Mouse (Mus musculus): ENCODE data around the gene Skil. TPM values are rescaled to one million over a fixed set of nuclear protein-coding genes. Genes with fewer than 3 reads are reported as not detected.
A peak's percentile ranks its signal among the peaks of the same experiment; 100 is the strongest.

Gene Skil
- polyA plus RNA-seq, 1 experiment from 2014 or later = 34.9 TPM

DNA sequence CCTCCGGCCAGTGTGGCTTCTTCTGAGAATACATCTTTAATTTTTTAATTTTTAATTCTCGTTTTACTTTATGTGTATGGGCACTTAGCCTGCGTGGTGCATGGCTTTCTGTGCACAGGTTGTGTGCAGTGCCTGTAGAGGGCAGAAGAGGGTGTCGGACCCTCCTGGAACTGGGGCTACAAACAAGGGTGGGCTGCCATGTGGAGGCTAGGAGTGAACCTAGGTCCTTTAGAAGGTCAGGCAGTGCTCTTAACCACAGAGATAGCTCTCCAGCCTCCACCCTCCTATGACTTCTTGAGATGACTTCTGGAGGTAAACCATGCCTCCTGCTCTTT lies 33.1 kb upstream of the Skil start:
- no peaks in the 10 kb centered on the region for H3K36me3 ChIP-seq
- H3K27me3 ChIP-seq = no peaks in the 10 kb centered on the region
- H3K27ac ChIP-seq = no peak overlapping the region
- no peak overlapping the region for H3K4me3 ChIP-seq
- ATAC-seq (ENCODE audit: insufficient number of reproducible peaks, insufficient read depth, low FRiP score, low TSS enrichment) = no peak
- WGBS = 74% methylated on average over 4 of the region's 4 CpGs
- peaks cover 8% of the 10 kb centered on the region for H3K4me1 ChIP-seq
- no peak overlapping the region for H3K4me2 ChIP-seq (replicated peaks)
- H3K9me3 ChIP-seq = no peaks in the 10 kb centered on the region
- H3K9ac ChIP-seq = no peak overlapping the region

DNA sequence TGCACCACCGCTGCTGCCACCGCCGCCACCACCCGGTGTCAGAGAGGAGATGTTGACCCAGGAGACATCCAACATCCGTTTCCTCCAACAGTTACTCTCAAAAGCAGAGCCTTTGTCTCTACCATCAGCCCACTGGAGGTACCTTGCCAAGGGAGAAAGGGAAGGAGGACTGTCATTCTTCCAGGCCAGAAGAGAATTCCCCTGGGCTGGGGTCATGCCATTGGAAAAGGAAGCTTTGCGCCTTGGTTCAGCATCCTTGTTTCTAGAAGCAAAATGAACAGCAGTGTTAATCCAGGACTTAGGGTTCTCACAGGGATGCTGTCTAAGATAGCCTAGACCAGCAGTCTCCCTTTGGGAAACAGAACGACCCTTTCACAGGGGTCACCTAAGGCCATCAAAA lies 32.5 kb upstream of the Skil start:
- H3K4me2 ChIP-seq (replicated peaks) = no peak overlapping the region
- no peak overlapping the region for H3K4me3 ChIP-seq
- peaks cover 8% of the 10 kb centered on the region for H3K4me1 ChIP-seq
- H3K27ac ChIP-seq = no peak overlapping the region
- H3K9ac ChIP-seq = no peak overlapping the region
- H3K9me3 ChIP-seq = no peaks in the 10 kb centered on the region
- no peaks in the 10 kb centered on the region for H3K36me3 ChIP-seq
- WGBS = 90% methylated on average over 7 of the region's 7 CpGs
- ATAC-seq (ENCODE audit: insufficient number of reproducible peaks, insufficient read depth, low FRiP score, low TSS enrichment) = no peak
- H3K27me3 ChIP-seq = no peaks in the 10 kb centered on the region

DNA sequence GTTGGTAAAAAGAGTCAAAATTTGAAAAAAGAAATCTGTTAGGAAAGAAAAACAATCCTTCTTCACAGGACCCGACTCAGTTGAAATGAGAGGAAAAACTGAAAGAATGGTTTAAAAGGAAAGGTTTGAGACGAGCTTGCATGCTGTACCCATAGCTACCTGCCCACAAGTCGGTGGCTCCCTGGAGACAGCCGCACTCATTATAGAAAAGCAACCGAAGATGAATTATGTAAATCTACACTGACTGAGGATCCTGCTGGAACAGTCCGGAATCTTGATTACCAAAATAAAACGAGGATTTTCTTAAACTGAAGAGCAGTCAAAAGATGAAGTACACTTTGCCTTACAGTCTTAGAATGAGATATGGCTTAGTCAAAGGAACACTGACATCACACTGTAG lies 26.4 kb upstream of the Skil start:
- no peak overlapping the region for H3K27ac ChIP-seq
- no peaks in the 10 kb centered on the region for H3K27me3 ChIP-seq
- WGBS = 81% methylated on average over 7 of the region's 7 CpGs
- H3K4me1 ChIP-seq = no peaks in the 10 kb centered on the region
- H3K4me3 ChIP-seq = no peak overlapping the region
- no peaks in the 10 kb centered on the region for H3K36me3 ChIP-seq
- ATAC-seq (ENCODE audit: insufficient number of reproducible peaks, insufficient read depth, low FRiP score, low TSS enrichment) = no peak
- no peak overlapping the region for H3K4me2 ChIP-seq (replicated peaks)
- no peaks in the 10 kb centered on the region for H3K9me3 ChIP-seq
- H3K9ac ChIP-seq = no peak overlapping the region

DNA sequence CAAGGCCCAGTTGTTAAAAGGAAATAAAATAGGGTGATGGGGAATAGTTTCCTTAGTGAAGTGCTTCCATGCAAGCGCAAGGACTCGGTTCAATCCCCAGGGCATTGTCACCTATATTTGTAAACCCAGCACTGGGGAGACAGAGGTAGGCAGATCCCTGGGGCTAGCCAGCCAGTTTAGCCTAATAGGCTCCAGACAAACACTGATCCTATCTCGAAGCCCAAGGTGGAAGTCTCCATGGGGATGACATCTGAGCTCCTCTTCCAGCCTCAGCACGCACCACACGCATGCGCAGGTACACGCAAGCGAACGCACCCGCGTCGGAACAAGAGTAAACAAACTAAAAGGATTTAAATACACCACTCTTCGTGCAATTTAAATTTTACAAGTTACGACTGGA lies 23.1 kb upstream of the Skil start:
- ATAC-seq (ENCODE audit: insufficient number of reproducible peaks, insufficient read depth, low FRiP score, low TSS enrichment) = no peak
- Histone ChIP-seq H3K4me2 (replicated peaks) (no peak overlapping the region), H3K9me3 (no peaks in the 10 kb centered on the region), H3K27me3 (no peaks in the 10 kb centered on the region), H3K9ac (no peak overlapping the region), H3K27ac (no peak overlapping the region), H3K4me1 (no peaks in the 10 kb centered on the region), H3K36me3 (no peaks in the 10 kb centered on the region), H3K4me3 (no peak overlapping the region)
- WGBS = 82% methylated on average over 14 of the region's 14 CpGs

DNA sequence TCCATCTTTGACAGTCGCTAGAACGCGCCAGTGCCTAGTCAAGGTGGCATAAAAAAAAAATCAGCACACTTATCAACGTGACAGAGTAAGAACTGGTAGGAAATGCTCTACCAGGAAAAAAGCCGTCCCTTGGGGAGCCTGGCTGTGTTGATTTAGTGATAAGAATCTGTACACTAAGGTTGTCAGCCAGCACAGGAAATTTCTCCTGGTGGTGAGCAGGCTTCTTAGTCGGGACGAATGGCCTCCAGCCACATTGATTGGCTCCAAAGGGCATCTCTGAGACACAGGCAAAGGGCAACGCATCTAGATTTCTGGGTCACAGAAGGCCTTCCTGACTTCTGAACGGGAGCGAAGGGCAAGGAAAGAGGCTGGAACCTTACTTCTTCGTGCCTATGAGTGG lies 19.1 kb upstream of the Skil start:
- no peak overlapping the region for H3K4me2 ChIP-seq (replicated peaks)
- no peak overlapping the region for H3K4me3 ChIP-seq
- H3K9me3 ChIP-seq = no peaks in the 10 kb centered on the region
- H3K27ac ChIP-seq = no peak overlapping the region
- WGBS = 52% methylated on average over 11 of the region's 11 CpGs
- no peaks in the 10 kb centered on the region for H3K4me1 ChIP-seq
- H3K36me3 ChIP-seq = no peaks in the 10 kb centered on the region
- H3K27me3 ChIP-seq = no peaks in the 10 kb centered on the region
- no peak overlapping the region for H3K9ac ChIP-seq
- no peak for ATAC-seq (ENCODE audit: insufficient number of reproducible peaks, insufficient read depth, low FRiP score, low TSS enrichment)

DNA sequence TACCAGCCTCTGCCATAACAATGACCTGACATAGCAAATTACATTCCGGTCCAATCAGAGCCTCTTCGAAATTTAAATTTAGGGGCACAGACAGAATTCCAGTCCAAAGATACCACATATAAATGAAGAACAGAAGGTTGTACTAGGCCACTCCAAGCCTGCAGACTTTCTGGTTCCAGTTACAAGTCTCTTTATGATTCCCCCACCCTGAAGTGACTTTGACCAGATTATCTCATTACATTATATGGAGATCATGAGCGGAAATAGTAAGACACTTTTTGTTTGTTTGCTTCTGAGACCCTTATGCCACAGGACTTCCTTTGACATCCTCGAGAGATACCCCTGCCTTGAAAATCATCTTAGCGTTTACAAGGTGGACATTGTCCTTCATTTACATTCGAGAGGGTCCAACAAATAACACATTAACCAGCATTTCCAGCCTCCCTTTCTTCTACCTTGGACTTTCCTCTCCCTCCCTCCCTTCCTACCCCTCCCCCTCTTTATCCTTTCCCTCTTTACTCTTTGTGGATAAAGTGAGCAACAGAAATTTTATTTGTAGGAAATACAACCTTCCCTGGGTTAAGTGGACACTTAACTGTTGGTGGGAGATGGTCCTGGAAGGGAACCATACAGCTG lies 17.7 kb upstream of the Skil start:
- no peaks in the 10 kb centered on the region for H3K36me3 ChIP-seq
- no peaks in the 10 kb centered on the region for H3K27me3 ChIP-seq
- H3K4me3 ChIP-seq = no peak overlapping the region
- no peaks in the 10 kb centered on the region for H3K4me1 ChIP-seq
- H3K27ac ChIP-seq = no peak overlapping the region
- no peak for ATAC-seq (ENCODE audit: insufficient number of reproducible peaks, insufficient read depth, low FRiP score, low TSS enrichment)
- no peaks in the 10 kb centered on the region for H3K9me3 ChIP-seq
- H3K4me2 ChIP-seq (replicated peaks) = no peak overlapping the region
- no peak overlapping the region for H3K9ac ChIP-seq
- WGBS = 86% methylated on average over 6 of the region's 6 CpGs

DNA sequence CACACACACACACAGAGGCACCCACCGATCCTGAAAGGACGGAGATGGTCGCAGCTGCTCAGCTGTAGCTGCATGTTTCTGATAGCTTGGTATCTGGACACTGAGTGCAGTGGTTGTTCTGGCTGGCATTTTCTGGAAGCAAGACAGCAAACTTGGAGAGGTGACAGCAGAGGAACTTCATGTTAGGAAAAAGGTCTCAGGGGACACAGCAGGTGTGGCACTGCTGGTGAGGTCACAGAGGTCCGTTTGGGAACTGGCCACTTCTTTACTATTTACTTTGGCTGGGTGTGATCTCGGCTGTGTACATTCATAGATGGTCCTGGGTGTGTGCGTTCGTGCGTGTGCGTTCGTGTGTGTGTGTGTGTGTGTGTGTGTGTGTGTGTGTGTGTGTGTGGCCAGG lies 15.4 kb upstream of the Skil start:
- 86% methylated on average over 10 of the region's 10 CpGs for WGBS
- ATAC-seq (ENCODE audit: insufficient number of reproducible peaks, insufficient read depth, low FRiP score, low TSS enrichment) = no peak
- Histone ChIP-seq H3K9ac (no peak overlapping the region), H3K36me3 (no peaks in the 10 kb centered on the region), H3K27me3 (no peaks in the 10 kb centered on the region), H3K9me3 (no peaks in the 10 kb centered on the region), H3K4me2 (replicated peaks) (no peak overlapping the region), H3K4me1 (peaks cover 7% of the 10 kb centered on the region), H3K27ac (no peak overlapping the region), H3K4me3 (no peak overlapping the region)

DNA sequence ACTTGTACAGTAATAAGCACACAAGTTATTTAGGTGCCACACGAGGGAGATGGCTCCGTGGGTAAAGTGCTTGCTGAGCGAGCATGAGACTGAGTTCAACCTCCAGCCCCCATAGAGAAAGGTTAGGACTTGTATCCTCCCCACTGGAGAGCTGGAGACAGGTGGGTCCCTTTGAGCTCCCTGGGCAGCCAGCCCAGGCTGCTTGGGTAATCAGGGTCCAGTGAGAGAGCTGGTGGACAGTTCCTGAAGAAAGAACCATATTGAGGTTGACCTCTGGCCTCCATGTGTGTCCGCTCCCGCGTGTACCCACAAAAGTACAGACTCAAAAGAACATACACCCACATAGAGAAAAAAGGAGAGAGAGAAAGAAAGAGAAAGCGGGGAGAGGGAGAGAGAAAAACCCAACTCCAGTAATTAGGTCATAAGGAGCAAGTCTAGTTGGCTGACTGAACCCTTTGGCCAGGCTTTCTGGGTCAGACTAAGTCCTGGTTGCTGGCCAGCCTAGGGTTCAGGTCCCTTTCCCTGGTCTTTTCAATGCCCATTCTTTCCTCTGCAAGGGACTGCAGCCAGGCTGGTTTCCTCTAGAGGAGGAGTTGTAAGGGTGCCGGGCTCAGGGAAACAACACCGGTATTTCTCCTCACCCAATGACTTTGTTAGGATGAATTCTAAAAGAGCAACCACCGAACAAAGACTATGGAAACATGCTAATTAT lies 13.9 kb upstream of the Skil start:
- Histone ChIP-seq H3K4me2 (replicated peaks) (no peak overlapping the region), H3K36me3 (no peaks in the 10 kb centered on the region), H3K4me3 (no peak overlapping the region), H3K4me1 (peaks cover 7% of the 10 kb centered on the region), H3K27ac (no peak overlapping the region), H3K9me3 (no peaks in the 10 kb centered on the region), H3K9ac (no peak overlapping the region), H3K27me3 (no peaks in the 10 kb centered on the region)
- WGBS = 83% methylated on average over 10 of the region's 10 CpGs
- no peak for ATAC-seq (ENCODE audit: insufficient number of reproducible peaks, insufficient read depth, low FRiP score, low TSS enrichment)

DNA sequence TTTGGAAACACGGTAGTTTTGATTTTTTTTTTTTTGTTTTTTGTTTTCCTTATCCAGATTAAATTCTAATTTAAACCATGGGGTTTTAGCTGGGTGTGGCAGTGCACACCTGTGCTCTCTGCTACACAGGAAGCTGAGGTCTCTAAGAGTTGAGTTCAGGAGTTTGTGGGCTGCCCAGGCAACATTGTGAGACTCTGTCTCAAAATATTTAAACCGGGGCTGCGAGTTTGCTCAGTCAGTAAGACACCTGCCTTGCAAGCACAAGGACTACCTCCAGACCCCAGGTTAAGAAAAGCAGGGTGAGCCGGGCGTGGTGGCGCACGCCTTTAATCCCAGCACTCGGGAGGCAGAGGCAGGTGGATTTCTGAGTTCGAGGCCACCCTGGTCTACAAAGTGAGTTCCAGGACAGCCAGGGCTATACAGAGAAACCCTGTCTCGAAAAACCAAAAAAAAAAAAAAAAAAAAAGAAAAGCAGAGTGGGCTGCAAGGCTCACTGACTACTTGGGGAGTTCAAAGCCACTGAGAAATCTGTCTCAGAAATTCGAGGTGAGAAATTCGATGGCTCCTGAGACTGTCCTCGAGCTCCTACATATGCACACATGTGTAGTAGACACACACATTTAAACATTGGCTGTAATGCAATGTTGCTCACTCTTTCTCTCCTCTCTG lies 11.9 kb upstream of the Skil start:
- Histone ChIP-seq H3K9me3 (no peaks in the 10 kb centered on the region), H3K36me3 (no peaks in the 10 kb centered on the region), H3K27ac (no peak overlapping the region), H3K4me1 (peaks cover 7% of the 10 kb centered on the region), H3K9ac (no peak overlapping the region), H3K4me2 (replicated peaks) (no peak overlapping the region), H3K27me3 (no peaks in the 10 kb centered on the region), H3K4me3 (no peak overlapping the region)
- no peak for ATAC-seq (ENCODE audit: insufficient number of reproducible peaks, insufficient read depth, low FRiP score, low TSS enrichment)
- 87% methylated on average over 12 of the region's 13 CpGs for WGBS

DNA sequence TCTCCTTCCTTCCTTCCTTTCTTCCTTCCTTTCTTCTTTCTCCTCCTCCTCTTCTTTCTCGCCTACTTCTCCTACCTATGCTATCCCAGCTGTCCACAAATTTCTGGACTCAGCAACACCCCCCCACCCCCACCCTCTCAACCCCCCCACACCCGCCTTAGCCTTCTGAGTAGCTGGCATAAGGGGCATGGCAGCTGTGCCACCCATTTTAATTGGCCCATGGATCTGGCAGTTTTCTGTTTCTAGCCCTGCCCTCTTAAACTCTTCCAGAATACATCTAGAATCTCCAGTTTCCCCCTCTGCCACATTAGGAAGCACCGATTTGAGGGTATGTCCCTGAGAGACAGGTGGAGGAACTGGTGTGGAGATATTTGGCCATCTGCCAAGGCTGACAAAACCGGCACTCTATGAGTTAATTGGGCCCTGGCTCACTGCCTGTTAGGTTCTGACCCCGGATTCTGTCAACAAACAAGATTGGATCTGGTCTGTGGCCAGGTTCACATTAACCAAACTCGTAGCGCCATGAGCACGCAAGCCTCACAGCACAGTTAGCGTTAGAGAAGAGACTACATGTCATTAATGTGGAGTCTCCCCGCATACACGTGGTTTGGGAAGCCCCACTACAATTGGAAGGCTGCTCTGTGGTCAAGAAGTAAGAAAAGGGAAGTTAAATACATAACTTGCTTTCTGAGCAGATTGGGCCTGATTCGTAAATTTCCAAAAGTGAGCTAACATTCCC lies 11.2 kb upstream of the Skil start:
- no peaks in the 10 kb centered on the region for H3K27me3 ChIP-seq
- H3K36me3 ChIP-seq = no peaks in the 10 kb centered on the region
- H3K9ac ChIP-seq = no peak overlapping the region
- H3K4me1 ChIP-seq = peaks cover 7% of the 10 kb centered on the region
- ATAC-seq (ENCODE audit: insufficient number of reproducible peaks, insufficient read depth, low FRiP score, low TSS enrichment) = no peak
- H3K4me2 ChIP-seq (replicated peaks) = peak overlapping the region; percentile 20; the same call in 1 of the 2 replicates
- H3K9me3 ChIP-seq = no peaks in the 10 kb centered on the region
- H3K4me3 ChIP-seq = no peak overlapping the region
- H3K27ac ChIP-seq = no peak overlapping the region
- 41% methylated on average over 12 of the region's 12 CpGs for WGBS

DNA sequence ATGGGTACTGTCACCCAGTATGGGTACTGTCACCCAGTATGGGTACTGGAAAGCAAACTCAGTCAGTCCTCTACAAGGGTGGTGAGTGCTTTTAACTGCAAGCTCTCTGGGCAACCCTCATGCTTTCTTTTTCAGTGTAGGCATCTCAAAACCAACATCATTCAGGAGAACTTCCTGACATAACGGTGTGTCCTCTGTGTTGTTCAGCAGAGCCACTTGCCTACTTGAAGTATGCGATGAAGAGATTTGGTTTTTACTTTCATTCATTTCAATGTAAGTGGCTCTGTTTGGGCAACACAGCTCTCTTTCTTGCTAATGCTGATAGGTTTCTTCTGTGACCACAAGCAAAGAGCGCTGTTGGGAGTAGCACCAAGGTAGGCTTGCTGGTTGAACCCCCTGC lies 9.9 kb upstream of the Skil start:
- Histone ChIP-seq H3K27ac (no peak overlapping the region), H3K4me1 (peaks cover 12% of the 10 kb centered on the region), H3K9me3 (no peaks in the 10 kb centered on the region), H3K9ac (no peak overlapping the region), H3K36me3 (no peaks in the 10 kb centered on the region), H3K4me3 (no peak overlapping the region), H3K27me3 (no peaks in the 10 kb centered on the region), H3K4me2 (replicated peaks) (no peak overlapping the region)
- 91% methylated on average over 3 of the region's 3 CpGs for WGBS
- no peak for ATAC-seq (ENCODE audit: insufficient number of reproducible peaks, insufficient read depth, low FRiP score, low TSS enrichment)

All from embryonic facial prominence, embryonic 12.5 days (tissue).